Mouse (Mus musculus): ENCODE measurements around the gene 1700028J19Rik. TPM values are rescaled to one million over a fixed set of nuclear protein-coding genes. Genes with fewer than 3 reads are reported as not detected.

The 1700028J19Rik gene
- polyA plus RNA-seq (2015; fragmentation: Illumina TruSeq; extraction: RNeasy Lipid Tissue Mini Kit (QIAGEN cat#74804); ENCODE audit: insufficient read depth, low read depth, low replicate concordance), result 0.65 TPM

GRCm38 (mm10) chr7:44246055-44246983 is at the start of gene 1700028J19Rik, which contains the start of gene 2410002F23Rik:
TSS of gene 1700028J19Rik (minus strand) at chr7:44246695.
TSS of gene 2410002F23Rik (plus strand) at chr7:44246722.

GRCm38 (mm10) chr7:44261147-44261546 is 14.7 kb upstream of the 1700028J19Rik start, which contains the start of gene Gm15517:
TSS of gene Gm15517 (plus strand) at chr7:44261447.

GRCm38 (mm10) chr7:44257278-44257677 is 10.8 kb upstream of the 1700028J19Rik start, which contains the start of gene Acp4:
TSS of gene Acp4 (minus strand) at chr7:44257378.

GRCm38 (mm10) chr7:44235909-44236308 is 10.6 kb downstream of the 1700028J19Rik start, which contains the start of gene Gm36864:
TSS of gene Gm36864 (plus strand) at chr7:44236177.

GRCm38 (mm10) chr7:44225076-44225475 is 21.4 kb downstream of the 1700028J19Rik start, which contains the start of gene Klk1:
TSS of gene Klk1 (plus strand) at chr7:44225360.

GRCm38 (mm10) chr7:44215645-44216044 is 30.9 kb downstream of the 1700028J19Rik start, which contains the start of gene Klk1b5:
TSS of gene Klk1b5 (plus strand) at chr7:44215945.

GRCm38 (mm10) chr7:44207135-44207534 is 39.4 kb downstream of the 1700028J19Rik start, which contains the start of gene Klk1b4:
TSS of gene Klk1b4 (plus strand) at chr7:44207435.

GRCm38 (mm10) chr7:44197891-44198290 is 48.6 kb downstream of the 1700028J19Rik start, which contains the start of gene Klk1b3:
TSS of gene Klk1b3 (plus strand) at chr7:44198191.

GRCm38 (mm10) chr7:44187936-44188335 is 58.6 kb downstream of the 1700028J19Rik start, which contains the start of gene Klk1b24:
TSS of gene Klk1b24 (plus strand) at chr7:44188236.

Other genes starting within 250 kb of the 1700028J19Rik start
- gene Klk1b26, start 234.5 kb downstream of the 1700028J19Rik start, polyA plus RNA-seq (2015; fragmentation: Illumina TruSeq; extraction: RNeasy Lipid Tissue Mini Kit (QIAGEN cat#74804); ENCODE audit: insufficient read depth, low read depth, low replicate concordance), result 1.6 TPM
- gene Klk1b27, start 194.4 kb downstream of the 1700028J19Rik start, polyA plus RNA-seq (2015; fragmentation: Illumina TruSeq; extraction: RNeasy Lipid Tissue Mini Kit (QIAGEN cat#74804); ENCODE audit: insufficient read depth, low read depth, low replicate concordance), result 1.0 TPM
- gene Klk1b21, start 144.4 kb downstream of the 1700028J19Rik start, polyA plus RNA-seq (2015; fragmentation: Illumina TruSeq; extraction: RNeasy Lipid Tissue Mini Kit (QIAGEN cat#74804); ENCODE audit: insufficient read depth, low read depth, low replicate concordance), result not detected
- gene Klk1b22, start 134.0 kb downstream of the 1700028J19Rik start, polyA plus RNA-seq (2015; fragmentation: Illumina TruSeq; extraction: RNeasy Lipid Tissue Mini Kit (QIAGEN cat#74804); ENCODE audit: insufficient read depth, low read depth, low replicate concordance), result not detected
- not detected for gene Klk1b16, start 109.9 kb downstream of the 1700028J19Rik start, polyA plus RNA-seq (2015; fragmentation: Illumina TruSeq; extraction: RNeasy Lipid Tissue Mini Kit (QIAGEN cat#74804); ENCODE audit: insufficient read depth, low read depth, low replicate concordance)
- gene Klk1b24, start 58.5 kb downstream of the 1700028J19Rik start, polyA plus RNA-seq (2015; fragmentation: Illumina TruSeq; extraction: RNeasy Lipid Tissue Mini Kit (QIAGEN cat#74804); ENCODE audit: insufficient read depth, low read depth, low replicate concordance), result 8.0 TPM
- 12.3 TPM for gene Klk1b3, start 48.5 kb downstream of the 1700028J19Rik start, polyA plus RNA-seq (2015; fragmentation: Illumina TruSeq; extraction: RNeasy Lipid Tissue Mini Kit (QIAGEN cat#74804); ENCODE audit: insufficient read depth, low read depth, low replicate concordance)
- 12.1 TPM for gene Klk1b4, start 39.3 kb downstream of the 1700028J19Rik start, polyA plus RNA-seq (2015; fragmentation: Illumina TruSeq; extraction: RNeasy Lipid Tissue Mini Kit (QIAGEN cat#74804); ENCODE audit: insufficient read depth, low read depth, low replicate concordance)
- 50.2 TPM for gene Klk1b5, start 30.8 kb downstream of the 1700028J19Rik start, polyA plus RNA-seq (2015; fragmentation: Illumina TruSeq; extraction: RNeasy Lipid Tissue Mini Kit (QIAGEN cat#74804); ENCODE audit: insufficient read depth, low read depth, low replicate concordance)
- 6,154 TPM for gene Klk1, start 21.3 kb downstream of the 1700028J19Rik start, polyA plus RNA-seq (2015; fragmentation: Illumina TruSeq; extraction: RNeasy Lipid Tissue Mini Kit (QIAGEN cat#74804); ENCODE audit: insufficient read depth, low read depth, low replicate concordance)
- gene Gm36864, start 10.5 kb downstream of the 1700028J19Rik start, polyA plus RNA-seq (2015; fragmentation: Illumina TruSeq; extraction: RNeasy Lipid Tissue Mini Kit (QIAGEN cat#74804); ENCODE audit: insufficient read depth, low read depth, low replicate concordance), result not detected
- 32.6 TPM for gene 2410002F23Rik, start within 50 bp of the 1700028J19Rik start, polyA plus RNA-seq (2015; fragmentation: Illumina TruSeq; extraction: RNeasy Lipid Tissue Mini Kit (QIAGEN cat#74804); ENCODE audit: insufficient read depth, low read depth, low replicate concordance)
- not detected for gene Acp4, start 10.7 kb upstream of the 1700028J19Rik start, polyA plus RNA-seq (2015; fragmentation: Illumina TruSeq; extraction: RNeasy Lipid Tissue Mini Kit (QIAGEN cat#74804); ENCODE audit: insufficient read depth, low read depth, low replicate concordance)
- not detected for gene Gm15517, start 14.8 kb upstream of the 1700028J19Rik start, polyA plus RNA-seq (2015; fragmentation: Illumina TruSeq; extraction: RNeasy Lipid Tissue Mini Kit (QIAGEN cat#74804); ENCODE audit: insufficient read depth, low read depth, low replicate concordance)
- 2.9 TPM for gene Clec11a, start 60.2 kb upstream of the 1700028J19Rik start, polyA plus RNA-seq (2015; fragmentation: Illumina TruSeq; extraction: RNeasy Lipid Tissue Mini Kit (QIAGEN cat#74804); ENCODE audit: insufficient read depth, low read depth, low replicate concordance)
- gene Shank1, start 63.6 kb upstream of the 1700028J19Rik start, polyA plus RNA-seq (2015; fragmentation: Illumina TruSeq; extraction: RNeasy Lipid Tissue Mini Kit (QIAGEN cat#74804); ENCODE audit: insufficient read depth, low read depth, low replicate concordance), result 9.9 TPM
- gene Syt3, start 137.4 kb upstream of the 1700028J19Rik start, polyA plus RNA-seq (2015; fragmentation: Illumina TruSeq; extraction: RNeasy Lipid Tissue Mini Kit (QIAGEN cat#74804); ENCODE audit: insufficient read depth, low read depth, low replicate concordance), result 4.6 TPM
- not detected for gene 1700008O03Rik, start 139.1 kb upstream of the 1700028J19Rik start, polyA plus RNA-seq (2015; fragmentation: Illumina TruSeq; extraction: RNeasy Lipid Tissue Mini Kit (QIAGEN cat#74804); ENCODE audit: insufficient read depth, low read depth, low replicate concordance)
- not detected for gene Lrrc4b, start 182.3 kb upstream of the 1700028J19Rik start, polyA plus RNA-seq (2015; fragmentation: Illumina TruSeq; extraction: RNeasy Lipid Tissue Mini Kit (QIAGEN cat#74804); ENCODE audit: insufficient read depth, low read depth, low replicate concordance)
- not detected for gene Aspdh, start 218.7 kb upstream of the 1700028J19Rik start, polyA plus RNA-seq (2015; fragmentation: Illumina TruSeq; extraction: RNeasy Lipid Tissue Mini Kit (QIAGEN cat#74804); ENCODE audit: insufficient read depth, low read depth, low replicate concordance)
- 38.2 TPM for gene Josd2, start 221.3 kb upstream of the 1700028J19Rik start, polyA plus RNA-seq (2015; fragmentation: Illumina TruSeq; extraction: RNeasy Lipid Tissue Mini Kit (QIAGEN cat#74804); ENCODE audit: insufficient read depth, low read depth, low replicate concordance)
- gene Emc10, start 249.8 kb upstream of the 1700028J19Rik start, polyA plus RNA-seq (2015; fragmentation: Illumina TruSeq; extraction: RNeasy Lipid Tissue Mini Kit (QIAGEN cat#74804); ENCODE audit: insufficient read depth, low read depth, low replicate concordance), result 33.0 TPM
- gene Fam71e1, start 249.9 kb upstream of the 1700028J19Rik start, polyA plus RNA-seq (2015; fragmentation: Illumina TruSeq; extraction: RNeasy Lipid Tissue Mini Kit (QIAGEN cat#74804); ENCODE audit: insufficient read depth, low read depth, low replicate concordance), result 6.0 TPM

Measured in pancreas, adult 10 weeks (tissue).